Mouse (Mus musculus) cerebellum, adult 11-12 months (tissue): ENCODE results near the gene Esr2.
"Not testable (repeated sequence)": the region's sequence is repeated elsewhere in the genome, so short reads cannot be mapped to it uniquely, and the experiment has no call there.

Experiments used
- DNase-seq: peaks from one replicate; pipeline ENCODE4 v3.0.0; 2022

Esr2 gene

GRCm38 (mm10) chr12:76177000-76177863, at the start of gene Esr2:
Gene Esr2 (minus strand): TSS chr12:76177259.
- peak; percentile 6 for DNase-seq

- not testable (repeated sequence) for DNase-seq
Observed at GRCm38 (mm10) chr12:76222104-76222503, 45.0 kb upstream of the Esr2 start.

GRCm38 (mm10) chr12:76216716-76217115, 39.7 kb upstream of the Esr2 start:
- DNase-seq = no peak

DNA sequence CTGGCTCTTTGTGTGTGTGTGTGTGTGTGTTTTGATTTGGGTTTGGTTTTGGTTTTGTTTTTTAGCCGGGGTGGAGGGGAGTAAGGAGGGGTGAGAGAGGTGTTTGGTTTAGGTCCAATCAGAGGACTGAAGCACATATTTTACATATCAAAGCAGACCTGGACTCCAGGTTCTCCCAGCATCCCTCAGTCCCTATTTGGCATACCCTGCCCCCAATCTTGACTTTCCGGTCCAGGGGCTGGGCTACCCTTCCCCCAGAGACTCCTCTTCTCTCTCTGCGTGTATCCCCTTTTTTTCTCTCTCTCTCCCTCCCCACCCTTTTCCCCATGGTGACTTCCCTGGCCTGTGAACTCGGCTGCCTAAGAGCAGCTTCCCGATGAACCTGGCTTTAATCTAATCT, 38.1 kb upstream of the Esr2 start:
- DNase-seq = no peak

GRCm38 (mm10) chr12:76209429-76209974, 32.4 kb upstream of the Esr2 start:
- no peak for DNase-seq

DNA sequence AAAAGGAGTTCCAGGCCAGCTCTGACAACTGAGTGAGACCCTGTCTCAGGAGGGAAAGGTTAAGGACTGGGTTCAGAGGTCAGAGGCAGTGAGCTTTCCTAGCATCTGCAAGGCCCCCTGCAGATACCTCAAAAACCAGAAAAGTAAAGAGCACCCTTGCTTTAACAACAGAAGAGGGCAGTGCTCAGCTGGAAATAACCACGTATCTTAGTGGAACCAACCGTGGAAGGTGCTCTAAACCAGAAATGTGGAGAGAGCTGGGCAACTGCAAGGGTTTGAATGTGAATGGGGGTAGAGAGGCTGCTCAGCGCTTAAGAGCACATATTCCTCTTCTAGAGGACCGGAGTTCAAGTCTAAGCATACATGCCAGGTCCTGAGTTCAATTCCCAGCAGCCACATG, 23.3 kb upstream of the Esr2 start:
- DNase-seq = no peak

GRCm38 (mm10) chr12:76197071-76197470, 20.0 kb upstream of the Esr2 start:
- DNase-seq = no peak

DNA sequence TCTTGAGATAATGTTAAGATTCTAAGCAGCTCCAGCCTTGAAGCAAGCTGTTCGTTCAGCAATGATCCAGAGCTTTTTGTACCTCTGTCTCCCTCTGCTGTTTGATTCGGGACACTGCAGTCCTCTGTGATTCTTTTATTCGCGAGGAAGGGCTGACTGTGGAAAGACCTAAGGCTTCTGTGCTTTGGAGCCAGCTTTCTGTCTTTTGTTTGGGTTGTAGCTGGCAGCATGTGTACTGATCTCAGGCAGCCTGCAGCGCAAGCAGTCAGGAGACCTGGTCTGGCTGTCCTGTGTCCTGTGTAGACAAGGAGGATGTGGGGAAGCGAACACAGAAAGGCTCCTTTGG, 19.6 kb upstream of the Esr2 start:
- peak; percentile 70 for DNase-seq

- DNase-seq = peak; percentile 82
Observed at GRCm38 (mm10) chr12:76195912-76196708, 19.1 kb upstream of the Esr2 start.

DNA sequence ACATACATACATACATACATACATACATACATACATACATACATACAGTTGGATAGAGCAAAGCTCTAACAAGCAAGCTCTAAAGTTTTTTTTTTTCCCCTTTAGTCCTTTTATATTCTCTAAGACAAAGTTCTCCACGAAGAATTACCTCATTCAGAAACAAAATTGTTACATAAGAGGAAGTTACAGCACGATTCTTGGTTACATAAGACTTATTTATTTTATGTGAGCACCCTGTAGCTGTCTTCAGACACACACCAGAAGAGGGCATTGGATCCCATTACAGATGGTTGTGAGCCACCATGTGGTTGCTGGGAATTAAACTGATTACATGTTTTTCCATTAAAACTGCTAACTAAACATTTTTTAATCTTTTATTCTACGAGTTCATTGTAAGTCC, 17.5 kb upstream of the Esr2 start:
- no peak for DNase-seq

DNA sequence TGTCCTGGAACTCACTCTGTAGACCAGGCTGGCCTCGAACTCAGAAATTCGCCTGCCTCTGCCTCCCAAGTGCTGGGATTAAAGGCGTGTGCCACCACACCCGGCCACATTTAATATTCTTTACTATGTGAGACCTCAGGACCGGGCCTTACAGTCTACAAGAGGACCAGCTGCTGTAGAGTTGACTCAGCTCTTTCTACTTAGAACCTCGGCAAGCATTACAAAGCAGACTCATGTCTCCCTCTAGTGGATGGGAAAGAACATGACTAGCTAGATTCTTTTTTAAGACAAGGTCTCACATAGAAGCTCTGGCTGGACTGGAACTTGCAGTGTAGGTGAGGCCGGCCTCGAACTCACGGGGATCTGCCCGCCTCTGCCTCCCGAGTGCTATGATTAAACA, 13.9 kb upstream of the Esr2 start:
- DNase-seq = peak; percentile 15

GRCm38 (mm10) chr12:76187849-76188248, 10.8 kb upstream of the Esr2 start:
- peak; percentile 11 for DNase-seq

- no peak for DNase-seq
Observed at GRCm38 (mm10) chr12:76186473-76186872, 9.4 kb upstream of the Esr2 start.

- DNase-seq = no peak
Observed at GRCm38 (mm10) chr12:76185167-76185816, 8.2 kb upstream of the Esr2 start.

GRCm38 (mm10) chr12:76184271-76184670, 7.2 kb upstream of the Esr2 start:
- DNase-seq = no peak

DNA sequence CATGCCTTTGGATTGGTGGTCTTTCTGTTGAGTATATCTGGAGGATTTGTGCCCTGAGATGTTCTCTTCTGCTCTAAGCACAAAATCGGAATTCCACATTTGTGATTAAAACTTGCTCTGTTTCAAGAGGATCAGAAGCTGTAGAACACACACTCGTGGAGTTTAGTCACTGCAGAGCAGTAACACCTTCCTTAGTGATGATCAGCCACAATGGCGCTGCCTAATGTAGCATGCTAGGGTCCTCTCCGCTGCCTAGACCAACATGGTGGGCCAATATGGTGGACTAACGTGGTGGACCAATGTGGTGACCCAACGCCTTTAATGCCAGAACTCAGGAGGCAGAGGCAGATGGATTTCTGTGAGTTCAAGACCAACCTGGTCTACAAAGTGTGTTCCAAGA, 5.8 kb upstream of the Esr2 start:
- no peak for DNase-seq

GRCm38 (mm10) chr12:76181471-76181870, 4.4 kb upstream of the Esr2 start:
- DNase-seq = no peak

- DNase-seq = no peak
Observed at GRCm38 (mm10) chr12:76180442-76180841, 3.4 kb upstream of the Esr2 start.

GRCm38 (mm10) chr12:76179527-76179926, 2.5 kb upstream of the Esr2 start:
- no peak for DNase-seq

- no peak for DNase-seq
Observed at GRCm38 (mm10) chr12:76179051-76179450, 2.0 kb upstream of the Esr2 start.

- peak; percentile 60 for DNase-seq
Observed at GRCm38 (mm10) chr12:76177864-76178518, 932 bp upstream of the Esr2 start.

DNA sequence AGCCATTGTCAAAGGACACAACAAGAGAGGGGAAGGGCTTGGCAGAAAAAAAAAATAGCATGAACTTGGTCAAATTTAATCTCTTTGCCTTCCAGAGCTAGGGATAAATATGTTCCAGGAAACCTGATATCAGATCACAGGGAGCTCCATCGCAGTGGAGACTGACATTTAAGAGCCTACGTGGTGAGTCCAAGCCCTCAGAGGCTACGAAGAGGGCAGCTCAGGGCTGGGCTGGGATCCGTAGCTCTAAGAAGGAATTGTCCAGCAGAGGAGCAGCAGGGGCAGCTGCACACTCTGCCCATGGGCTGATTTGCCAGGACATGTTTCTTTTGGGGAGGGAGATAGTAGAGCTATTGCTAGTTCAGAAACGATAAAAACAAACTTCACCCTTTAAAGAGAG, 11.4 kb downstream of the Esr2 start:
- DNase-seq = no peak

GRCm38 (mm10) chr12:76152389-76152788, 24.7 kb downstream of the Esr2 start:
- not testable (repeated sequence) for DNase-seq
